Mouse (Mus musculus) kidney, postnatal 0 days (tissue): Measurements from ENCODE around the gene Nrp2. TPM values are rescaled to one million over a fixed set of nuclear protein-coding genes. Genes with fewer than 3 reads are reported as not detected.
A peak's percentile ranks its signal among the peaks of the same experiment; 100 is the strongest.

Experiments
- ATAC-seq: fragments of 200-750 bp; cut with Nextera tagmentation; replicated peaks from 2 replicates; pipeline ENCODE4 v1.8.0; 2017; ENCODE audit warnings: low read depth, moderate number of reproducible peaks, moderate TSS enrichment, moderate library complexity; ENCODE audit not compliant: low FRiP score
- DNase-seq: peaks from one replicate; pipeline ENCODE4 v3.0.0-alpha.2; 2016; ENCODE audit warnings: low spot score
- H3K27ac ChIP-seq: fragments of 300-500 bp; sonication (generic); 2 replicates; pipeline ENCODE4 v1.5.1; 2014; ENCODE audit warnings: mild to moderate bottlenecking
- H3K27me3 ChIP-seq: fragments of 300-500 bp; sonication (generic); 2 replicates; pipeline ENCODE4 v1.6.1; 2014; ENCODE audit warnings: low read length, mixed read lengths; ENCODE audit not compliant: insufficient read depth
- H3K36me3 ChIP-seq: fragments of 300-500 bp; sonication (generic); 2 replicates; pipeline ENCODE4 v1.6.1; 2014; ENCODE audit warnings: low read length, mixed read lengths; ENCODE audit not compliant: insufficient read depth
- H3K4me1 ChIP-seq: fragments of 300-500 bp; sonication (generic); replicated peaks from 2 replicates; pipeline ENCODE4 v1.6.1; 2014; ENCODE audit warnings: antibody characterized with exemption, low read length, mixed read lengths; ENCODE audit not compliant: insufficient read depth
- H3K4me2 ChIP-seq: fragments of 300-500 bp; sonication (generic); 2 replicates; pipeline ENCODE4 v1.6.1; 2014; ENCODE audit warnings: mild to moderate bottlenecking, low read length, moderate library complexity, mixed read lengths
- H3K4me3 ChIP-seq: fragments of 300-500 bp; sonication (generic); replicated peaks from 2 replicates; pipeline ENCODE4 v1.5.1; 2014; ENCODE audit warnings: low read depth, low read length
- H3K9ac ChIP-seq: fragments of 300-500 bp; sonication (generic); 2 replicates; pipeline ENCODE4 v1.6.1; 2014; ENCODE audit warnings: low read depth, low read length
- H3K9me3 ChIP-seq: fragments of 300-500 bp; sonication (generic); replicated peaks from 2 replicates; pipeline ENCODE4 v1.6.1; 2016; ENCODE audit warnings: low read length, inconsistent platforms, mixed read lengths
- CTCF ChIP-seq: IDR thresholded peaks from 2 replicates; pipeline ENCODE4 v1.5.1; 2016; ENCODE audit warnings: antibody characterized with exemption, low read depth, mild to moderate bottlenecking, moderate library complexity
- WGBS: fragments of 180-500 bp; shearing (Covaris S2); extraction: QIAGEN DNeasy Blood & Tissue Kit; methylation state at CpG from one replicate; pipeline ENCODE4 v1.1.7; 2014; 5-methylcytosine and 5-hydroxymethylcytosine counted together
- polyA plus RNA-seq: library from polyadenylated mRNA; unstranded; fragments of >200 nt; fragmentation: Nextera tagmentation; extraction: Ambion mirVana; gene quantifications from 2 replicates; pipeline ENCODE4 v1.2.1, GENCODE M21; 2015

The Nrp2 gene
- polyA plus RNA-seq, 1 experiment from 2014 or later: 5.6 TPM

DNA sequence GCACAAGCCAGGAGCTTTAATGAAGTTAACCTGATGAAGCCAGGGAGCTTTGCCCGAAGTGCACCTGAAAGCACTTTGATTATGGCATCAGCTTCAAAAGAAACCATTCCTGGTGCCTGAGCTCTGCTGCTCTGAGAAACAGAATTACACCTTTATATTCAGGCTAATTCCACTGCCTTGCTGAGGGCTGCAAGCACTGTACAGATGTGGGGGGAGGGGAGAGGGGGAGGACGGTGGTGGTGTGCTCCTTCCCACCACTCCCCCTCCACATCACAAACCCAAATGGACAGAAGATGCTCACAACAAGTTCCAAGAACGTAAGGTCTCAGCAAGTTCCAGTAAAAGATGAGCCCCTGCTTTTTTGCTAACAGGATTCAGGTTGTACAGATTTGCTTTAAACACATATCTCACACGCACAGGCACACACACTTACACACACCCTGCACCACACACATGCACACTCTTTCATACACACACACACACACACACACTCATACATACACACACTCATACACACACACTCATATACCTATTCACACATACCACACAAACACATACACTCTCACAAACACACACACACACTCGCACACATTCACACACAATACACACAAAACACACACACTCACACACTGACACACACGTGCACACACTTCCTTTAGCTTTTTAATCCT, 6.6 kb upstream of the Nrp2 start:
- ATAC-seq (no peak), DNase-seq (no peak)
- Histone ChIP-seq H3K36me3 (no peaks in the 10 kb centered on the region), H3K9me3 (no peaks in the 10 kb centered on the region), H3K4me2 (peak overlapping the region; percentile 13), H3K27ac (no peak overlapping the region), H3K9ac (no peak overlapping the region), H3K4me3 (no peak overlapping the region), H3K27me3 (no peaks in the 10 kb centered on the region), H3K4me1 (no peaks in the 10 kb centered on the region)
- no peak for TF ChIP-seq CTCF
- 43% methylated on average over 6 of the region's 6 CpGs for WGBS

DNA sequence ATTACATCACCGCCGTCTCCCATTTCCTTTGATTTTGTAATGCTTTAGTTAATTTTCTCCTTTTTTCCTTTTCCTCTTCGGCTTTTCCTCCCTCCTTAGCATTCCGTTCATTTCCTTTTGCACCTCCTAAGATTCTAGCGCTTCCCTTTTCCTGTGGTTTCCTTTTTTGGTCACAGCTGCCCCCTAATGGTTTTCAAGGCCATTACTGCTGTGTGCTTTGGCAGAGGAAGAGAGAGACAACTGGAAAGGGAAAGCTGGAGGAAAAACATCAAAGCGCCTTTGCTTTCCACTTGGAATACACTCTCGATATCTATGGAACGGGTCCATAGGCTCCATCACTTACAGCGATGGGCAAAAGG, 6.1 kb upstream of the Nrp2 start:
- H3K4me3 ChIP-seq: no peak overlapping the region
- peak overlapping the region; percentile 13 for H3K4me2 ChIP-seq

DNA sequence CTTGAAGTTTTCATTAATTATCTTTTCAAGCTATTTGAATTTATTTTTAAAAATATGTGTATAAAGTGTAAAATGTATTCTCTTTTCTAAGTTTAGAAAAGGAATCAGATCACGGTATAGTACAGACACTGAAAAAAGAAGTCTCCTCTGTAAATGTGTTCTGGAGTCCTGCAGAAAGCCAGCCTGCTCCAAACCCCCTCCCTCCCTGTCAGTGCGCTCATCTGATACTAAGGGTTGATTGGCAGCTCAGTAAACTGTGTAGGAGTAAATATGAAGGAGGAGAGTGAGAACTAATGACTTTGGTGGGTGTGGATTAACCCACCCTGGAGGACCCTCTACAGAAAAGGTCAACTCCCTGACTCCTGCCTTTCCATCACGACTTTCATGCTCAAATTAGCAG, 5.7 kb upstream of the Nrp2 start:
- no peak for TF ChIP-seq CTCF
- ATAC-seq (no peak), DNase-seq (no peak)
- 28% methylated on average over 3 of the region's 3 CpGs for WGBS
- Histone ChIP-seq H3K9ac (no peak overlapping the region), H3K27me3 (no peaks in the 10 kb centered on the region), H3K4me2 (peak overlapping the region; percentile 13; the same call in 1 of the 2 replicates), H3K9me3 (no peaks in the 10 kb centered on the region), H3K36me3 (no peaks in the 10 kb centered on the region), H3K4me1 (no peaks in the 10 kb centered on the region), H3K27ac (no peak overlapping the region), H3K4me3 (no peak overlapping the region)

More for the DNA sequence above, 6.1 kb upstream of the Nrp2 start:
- TF ChIP-seq CTCF: peak; percentile 92
- Histone ChIP-seq H3K27ac (no peak overlapping the region), H3K4me1 (no peaks in the 10 kb centered on the region), H3K36me3 (no peaks in the 10 kb centered on the region), H3K9me3 (no peaks in the 10 kb centered on the region), H3K27me3 (no peaks in the 10 kb centered on the region), H3K9ac (no peak overlapping the region)
- peak; percentile 95 for DNase-seq
- WGBS: 15% methylated on average over 9 of the region's 9 CpGs
- 0 out of 2 replicates have a peak, but pooled peaks have one; percentile 23 for ATAC-seq

DNA sequence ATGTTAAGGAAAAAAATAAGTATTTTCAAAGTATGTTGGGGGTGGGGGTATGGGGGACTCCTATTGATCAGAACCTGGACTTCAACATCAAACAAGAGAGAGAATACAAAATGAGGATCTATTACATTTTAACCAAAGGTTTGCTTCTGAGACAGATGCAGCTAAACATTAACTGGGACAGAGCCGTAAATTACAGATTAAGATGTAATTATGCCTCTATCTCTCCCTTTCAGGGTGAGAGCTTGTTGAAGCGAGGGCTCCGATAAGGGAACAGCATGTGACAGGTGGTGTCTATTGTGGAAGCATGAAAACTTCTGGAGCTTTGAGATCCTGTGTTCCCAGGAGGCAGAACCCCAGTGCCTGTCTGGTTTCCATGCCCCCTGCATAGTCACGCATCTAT, 3.3 kb upstream of the Nrp2 start:
- TF ChIP-seq CTCF: no peak
- Histone ChIP-seq H3K9me3 (no peaks in the 10 kb centered on the region), H3K27me3 (0 out of 2 replicates have a peak, but pooled peaks cover 2% of the 10 kb centered on the region), H3K36me3 (no peaks in the 10 kb centered on the region), H3K4me3 (no peak overlapping the region), H3K27ac (no peak overlapping the region), H3K9ac (no peak overlapping the region), H3K4me2 (no peak overlapping the region), H3K4me1 (no peaks in the 10 kb centered on the region)
- ATAC-seq (no peak), DNase-seq (no peak)
- WGBS: 57% methylated on average over 4 of the region's 4 CpGs

DNA sequence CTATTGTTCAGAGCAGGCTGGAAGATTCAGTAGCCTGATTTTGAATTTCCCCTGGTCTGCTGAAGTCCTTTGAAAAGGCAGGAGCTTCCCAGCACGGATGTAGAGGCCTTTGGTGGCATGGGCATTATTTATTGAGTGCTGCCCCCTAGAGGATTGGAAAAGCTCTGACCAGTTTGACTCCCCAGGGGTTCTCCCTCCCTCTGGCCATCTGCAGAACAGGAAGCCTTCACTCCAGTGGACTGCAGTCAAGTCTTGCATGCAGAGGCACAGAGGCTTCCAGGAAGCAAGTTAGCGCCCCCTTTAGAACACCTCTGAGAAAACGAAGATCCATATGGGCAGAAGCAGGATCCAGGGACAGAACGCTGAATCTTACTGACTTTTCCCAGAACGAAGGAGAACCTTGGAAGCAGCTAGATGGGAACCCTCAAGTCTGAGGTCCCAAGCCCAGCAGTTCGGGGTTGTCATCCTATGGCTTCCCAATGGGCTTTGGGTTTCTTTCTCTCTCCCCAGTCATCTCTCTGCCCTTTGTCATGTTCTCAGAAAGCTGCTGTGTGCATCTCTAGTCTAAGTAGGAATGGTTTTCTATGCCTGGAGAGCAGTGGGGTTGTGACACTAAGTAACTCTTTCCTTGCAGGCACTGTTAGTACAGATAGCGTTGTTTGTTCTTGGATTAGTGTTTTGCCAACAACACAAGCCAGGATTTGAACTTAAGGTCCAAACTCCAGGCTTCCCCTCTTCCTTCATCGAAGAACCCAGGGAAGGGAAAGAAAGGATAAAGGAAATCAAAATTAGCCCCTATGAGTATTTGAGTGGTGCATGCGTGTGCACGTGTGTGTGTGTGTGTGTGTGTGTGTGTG, 1.8 kb upstream of the Nrp2 start:
- peaks cover 7% of the 10 kb centered on the region; the same call in 1 of the 2 replicates for H3K4me1 ChIP-seq

DNA sequence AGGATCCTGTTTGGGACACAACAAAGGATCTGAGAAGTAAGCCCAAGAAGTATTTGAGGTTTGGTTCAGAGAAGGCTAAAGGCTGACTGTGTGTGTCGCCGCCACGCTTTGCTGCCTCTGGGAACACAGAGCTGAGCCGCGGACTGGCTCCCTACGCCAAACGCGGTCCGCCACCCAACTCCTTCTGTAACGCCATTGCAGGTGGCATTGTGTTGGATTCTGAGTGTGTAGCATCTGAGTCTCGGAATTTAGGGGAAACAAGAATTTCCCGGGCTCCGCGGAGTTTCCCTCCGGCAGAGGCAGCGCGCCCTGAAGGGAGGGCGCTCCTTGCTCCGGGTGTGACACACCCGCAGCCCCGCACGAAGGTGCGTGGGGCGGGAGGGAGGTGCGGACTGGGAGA, 342 bp upstream of the Nrp2 start:
- under 1% methylated on average over 24 of the region's 25 CpGs for WGBS
- no peak for TF ChIP-seq CTCF
- peak overlapping the region; percentile 43; the same call in 1 of the 2 replicates for H3K27ac ChIP-seq
- peak overlapping the region; percentile 72 for H3K4me2 ChIP-seq
- H3K9ac ChIP-seq: peak overlapping the region; percentile 58
- DNase-seq (no peak), ATAC-seq (no peak)
- peaks cover 15% of the 10 kb centered on the region for H3K4me1 ChIP-seq
- peaks cover 14% of the 10 kb centered on the region; the same call in 1 of the 2 replicates for H3K27me3 ChIP-seq
- H3K4me3 ChIP-seq: peak overlapping the region; percentile 52
- H3K36me3 ChIP-seq: no peaks in the 10 kb centered on the region
- no peaks in the 10 kb centered on the region for H3K9me3 ChIP-seq

More for the DNA sequence above, 1.8 kb upstream of the Nrp2 start:
- Histone ChIP-seq H3K27me3 (peaks cover 14% of the 10 kb centered on the region; the same call in 1 of the 2 replicates), H3K4me2 (no peak overlapping the region), H3K9ac (no peak overlapping the region), H3K27ac (no peak overlapping the region), H3K36me3 (no peaks in the 10 kb centered on the region), H3K9me3 (no peaks in the 10 kb centered on the region), H3K4me3 (no peak overlapping the region)
- DNase-seq (peak; percentile 98), ATAC-seq (no peak; the same call in 1 of the 2 replicates)
- TF ChIP-seq CTCF: peak; percentile 90
- 37% methylated on average over 10 of the region's 10 CpGs for WGBS
